Mouse (Mus musculus): Measurements from ENCODE around the gene Zbtb12. TPM values are rescaled to one million over a fixed set of nuclear protein-coding genes. Genes with fewer than 3 reads are reported as not detected.

Gene Zbtb12
- total and polyA plus RNA-seq, 3 experiments = 7.6 to 24.3 TPM; not detected in 1

DNA sequence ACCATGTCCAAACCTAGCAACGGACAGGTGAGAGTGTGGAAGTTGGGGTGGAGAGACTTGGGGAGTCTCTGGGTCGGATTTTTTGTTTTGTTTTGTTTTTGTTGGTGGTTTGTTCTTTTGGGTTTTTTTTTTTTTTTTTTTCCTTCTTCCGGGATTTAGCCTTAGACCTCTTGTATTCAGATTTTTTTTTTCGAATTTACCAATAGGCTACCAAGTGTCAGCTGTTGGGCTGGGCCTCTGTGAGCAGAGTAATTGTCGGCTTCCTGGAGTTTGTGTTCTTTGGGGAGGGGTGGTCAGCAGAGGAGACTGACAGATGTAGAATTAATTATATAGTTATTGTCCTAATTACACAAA, 20.6 kb downstream of the Zbtb12 start:
- H3K4me1 ChIP-seq (ENCODE audit: control insufficient read depth in 1 of 2, insufficient read depth in 2 of 2, low read length in 2 of 2) = peaks cover 0 to 18% of the 10 kb centered on the region in 2 experiments; a peak in 3 of 4 replicates
- peaks cover 2 to 15% of the 10 kb centered on the region in 2 experiments; a peak in 3 of 4 replicates for H3K36me3 ChIP-seq (ENCODE audit: control insufficient read depth in 1 of 2, insufficient read depth in 2 of 2, low read length in 2 of 2)
- no peak for DNase-seq (ENCODE audit: low read depth, low spot score)
- peak overlapping the region; percentile 75 to 88 for H3K4me3 ChIP-seq (ENCODE audit: control insufficient read depth in 1 of 2, insufficient read depth in 1 of 2, low read depth in 2 of 2, low read length in 2 of 2)
- peaks cover 30% of the 10 kb centered on the region for H3K79me2 ChIP-seq (ENCODE audit: control insufficient read depth, insufficient read depth, low read length, poor library complexity)
- H3K9ac ChIP-seq (ENCODE audit: control insufficient read depth, low read depth, low read length, poor library complexity, severe bottlenecking) = peak overlapping the region; percentile 86
- H3K27me3 ChIP-seq (ENCODE audit: control insufficient read depth in 1 of 2, insufficient read depth in 2 of 2, low read length in 2 of 2) = no peaks in the 10 kb centered on the region
- peak overlapping the region; percentile 83 for H3K27ac ChIP-seq (ENCODE audit: control insufficient read depth, low read depth, low read length)
- no peaks in the 10 kb centered on the region for H3K9me3 ChIP-seq (replicated peaks; ENCODE audit: insufficient read depth, low read length)
- TF ChIP-seq EP300 (IDR thresholded peaks at IDR 0.05; ENCODE audit: low read depth in 1 of 2, low read length in 2 of 2) (no peak), TCF12 (IDR thresholded peaks at IDR 0.05; ENCODE audit: low read depth, low read length) (no peak), SIN3A (IDR thresholded peaks at IDR 0.05; ENCODE audit: low read length) (peak; percentile 80), ETS1 (IDR thresholded peaks at IDR 0.05; ENCODE audit: low read depth, low read length) (0 out of 2 replicates have a peak, but pooled peaks have one; percentile 23), CHD2 (IDR thresholded peaks at IDR 0.05; ENCODE audit: low read length) (no peak), MEF2A (IDR thresholded peaks at IDR 0.05; ENCODE audit: extremely low read depth, insufficient replicate concordance, low read depth, low read length, poor library complexity, severe bottlenecking) (no peak), ZNF384 (IDR thresholded peaks at IDR 0.05; ENCODE audit: low read depth, low read length) (peak; percentile 93), GATA1 (IDR thresholded peaks at IDR 0.05; ENCODE audit: low read depth, low read length) (no peak), CHD1 (IDR thresholded peaks at IDR 0.05; ENCODE audit: low read depth, low read length) (no peak), NRF1 (IDR thresholded peaks at IDR 0.05; ENCODE audit: insufficient read depth, low read depth, low read length, poor library complexity, severe bottlenecking) (no peak), SMC3 (IDR thresholded peaks at IDR 0.05; ENCODE audit: low read depth, low read length) (no peak), USF1 (IDR thresholded peaks at IDR 0.05; ENCODE audit: low read depth, low read length) (no peak), NELFE (IDR thresholded peaks at IDR 0.05; ENCODE audit: low read depth, low read length) (no peak), GABPA (IDR thresholded peaks at IDR 0.05; ENCODE audit: low read depth, low read length) (no peak), POLR2AphosphoS2 (IDR thresholded peaks at IDR 0.05; ENCODE audit: low read length) (no peak), UBTF (IDR thresholded peaks at IDR 0.05; ENCODE audit: borderline replicate concordance, insufficient read depth, low read depth, low read length) (no peak), ELF1 (IDR thresholded peaks at IDR 0.05; ENCODE audit: low read depth, low read length) (peak; percentile 80), HCFC1 (IDR thresholded peaks at IDR 0.05; ENCODE audit: low read depth, low read length) (0 out of 2 replicates have a peak, but pooled peaks have one; percentile 20), TAL1 (IDR thresholded peaks at IDR 0.05; ENCODE audit: low read length) (no peak), POLR2AphosphoS5 (IDR thresholded peaks at IDR 0.05; ENCODE audit: borderline replicate concordance, low read depth, low read length) (no peak), MAX (IDR thresholded peaks at IDR 0.05; ENCODE audit: low read length) (no peak), ZKSCAN1 (IDR thresholded peaks at IDR 0.05; ENCODE audit: low read depth, low read length) (no peak), MXI1 (IDR thresholded peaks at IDR 0.05; ENCODE audit: low read depth, low read length) (peak; percentile 41), E2F4 (IDR thresholded peaks at IDR 0.05; ENCODE audit: borderline replicate concordance, low read depth, low read length) (no peak), POLR2A (IDR thresholded peaks at IDR 0.05; ENCODE audit: control insufficient read depth in 1 of 2, insufficient read depth in 1 of 2, low read depth in 1 of 2, low read length in 2 of 2, poor library complexity in 1 of 2) (no peak), RCOR1 (IDR thresholded peaks at IDR 0.05; ENCODE audit: low read depth, low read length) (no peak), RAD21 (IDR thresholded peaks at IDR 0.05; ENCODE audit: low read depth, low read length) (no peak), BHLHE40 (IDR thresholded peaks at IDR 0.05; ENCODE audit: borderline replicate concordance, low read depth, low read length) (no peak), MYB (IDR thresholded peaks at IDR 0.05; ENCODE audit: low read depth, low read length) (no peak), MAFK (IDR thresholded peaks at IDR 0.05; ENCODE audit: borderline replicate concordance, low read depth, low read length) (no peak), KAT2A (conservative IDR thresholded peaks at IDR 0.05; ENCODE audit: low read depth, low read length) (no peak), MAZ (IDR thresholded peaks at IDR 0.05; ENCODE audit: low read depth, low read length) (0 out of 2 replicates have a peak, but pooled peaks have one; percentile 18), ZMIZ1 (IDR thresholded peaks at IDR 0.05; ENCODE audit: low read depth, low read length) (no peak), MYC (IDR thresholded peaks at IDR 0.05; ENCODE audit: low read depth, low read length) (peak; percentile 51; the same call in 1 of the 2 replicates), CTCF (IDR thresholded peaks at IDR 0.05 in 2 of 3, conservative IDR thresholded peaks at IDR 0.05 in 1 of 3; ENCODE audit: control insufficient read depth in 1 of 3, insufficient read depth in 1 of 3, low read depth in 2 of 3, low read length in 3 of 3, poor library complexity in 1 of 3, severe bottlenecking in 1 of 3) (no peak), USF2 (IDR thresholded peaks at IDR 0.05; ENCODE audit: borderline replicate concordance in 1 of 2, insufficient read depth in 1 of 2, low read depth in 1 of 2, low read length in 2 of 2) (no peak), TBP (IDR thresholded peaks at IDR 0.05; ENCODE audit: low read depth, low read length) (no peak; the same call in 1 of the 2 replicates), JUND (IDR thresholded peaks at IDR 0.05; ENCODE audit: low read depth, low read length) (no peak)
